Mouse (Mus musculus) liver, embryonic 16.5 days (tissue): ENCODE results near the gene Hsd17b7. TPM values are rescaled to one million over a fixed set of nuclear protein-coding genes. Genes with fewer than 3 reads are reported as not detected.
"Not testable (repeated sequence)": the region's sequence is repeated elsewhere in the genome, so short reads cannot be mapped to it uniquely, and the experiment has no call there.

ENCODE experiments used
- ATAC-seq: fragments of 200-750 bp; cut with Nextera tagmentation; 2 replicates; pipeline ENCODE4 v1.8.0; 2017; ENCODE audit warnings: low read depth, mild to moderate bottlenecking, moderate number of reproducible peaks, moderate library complexity
- H3K27ac ChIP-seq: fragments of 300-500 bp; sonication (generic); 2 replicates; pipeline ENCODE4 v1.5.1; 2014; ENCODE audit warnings: mild to moderate bottlenecking, low read length
- H3K27me3 ChIP-seq: fragments of 300-500 bp; sonication (generic); 2 replicates; pipeline ENCODE4 v1.6.1; 2014; ENCODE audit warnings: low read depth, low read length, mixed read lengths; ENCODE audit not compliant: control insufficient read depth, insufficient read depth
- H3K36me3 ChIP-seq: fragments of 300-500 bp; sonication (generic); 2 replicates; pipeline ENCODE4 v1.6.1; 2014; ENCODE audit warnings: mild to moderate bottlenecking; ENCODE audit not compliant: control insufficient read depth, insufficient read depth
- H3K4me1 ChIP-seq: fragments of 300-500 bp; sonication (generic); 2 replicates; pipeline ENCODE4 v1.6.1; 2014; ENCODE audit warnings: low read depth, low read length, mixed read lengths; ENCODE audit not compliant: control insufficient read depth
- H3K4me2 ChIP-seq: fragments of 300-500 bp; sonication (generic); 2 replicates; pipeline ENCODE4 v1.6.1; 2014; ENCODE audit warnings: low read depth, low read length, mixed read lengths
- H3K4me3 ChIP-seq: fragments of 300-500 bp; sonication (generic); 2 replicates; pipeline ENCODE4 v1.5.1; 2014; ENCODE audit warnings: low read depth, mild to moderate bottlenecking, low read length
- H3K9ac ChIP-seq: fragments of 300-500 bp; sonication (generic); 2 replicates; pipeline ENCODE4 v1.6.1; 2014; ENCODE audit warnings: low read depth, low read length
- H3K9me3 ChIP-seq: fragments of 300-500 bp; sonication (generic); replicated peaks from 2 replicates; pipeline ENCODE4 v1.6.1; 2016; ENCODE audit warnings: low read length; ENCODE audit not compliant: control insufficient read depth
- WGBS: fragments of 180-500 bp; shearing (Covaris S2); extraction: QIAGEN DNeasy Blood & Tissue Kit; methylation state at CpG from one replicate; pipeline ENCODE4 v1.1.7; 2014; ENCODE audit not compliant: insufficient replicate concordance; 5-methylcytosine and 5-hydroxymethylcytosine counted together
- polyA plus RNA-seq: library from polyadenylated mRNA; unstranded; fragments of >200 nt; fragmentation: Nextera tagmentation; extraction: Ambion mirVana; gene quantifications from 2 replicates; pipeline ENCODE4 v1.2.1, GENCODE M21; 2015

Gene Hsd17b7
- polyA plus RNA-seq, result 11.9 and 12.3 TPM in 2 replicates

DNA sequence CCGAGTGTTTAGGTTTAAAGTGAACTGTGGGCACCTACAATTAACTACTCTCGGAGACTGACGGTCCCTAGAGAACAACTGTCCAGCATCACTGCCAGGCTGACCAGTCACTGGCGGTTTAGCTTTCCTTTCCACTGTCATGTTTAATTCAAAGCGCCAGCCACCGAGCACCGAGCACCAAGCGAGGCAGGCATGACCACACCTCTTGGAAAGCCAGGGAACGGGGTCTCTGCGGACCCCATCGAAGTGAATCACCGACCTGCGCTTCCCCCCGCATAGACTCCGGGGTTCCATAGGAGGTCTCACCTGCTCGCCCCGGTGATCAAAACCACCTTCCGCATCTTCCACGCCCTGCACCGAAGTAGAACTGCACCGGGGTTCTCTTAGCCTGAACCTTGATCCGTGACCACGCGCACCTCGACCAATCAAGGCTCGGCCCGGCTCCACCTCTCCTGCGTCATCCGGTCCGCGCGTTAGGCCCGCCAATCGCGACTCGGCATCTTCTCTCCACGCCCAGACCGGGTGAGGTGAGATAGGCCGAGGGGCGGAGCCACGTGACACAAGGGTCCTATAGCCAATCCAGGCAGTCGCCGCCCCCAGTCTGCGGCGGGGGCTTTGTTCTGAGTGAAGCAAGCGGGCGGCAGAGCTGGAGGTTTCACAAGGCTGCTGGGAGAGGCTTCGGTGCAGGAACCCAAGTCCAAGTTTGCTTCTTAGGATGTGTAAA is at the start of gene Hsd17b7:
Gene Hsd17b7 (minus strand): TSS at position 450 of the 724 bp plus-strand sequence.
- H3K27me3 ChIP-seq, result no peaks in the 10 kb centered on the region
- H3K4me1 ChIP-seq, result peaks cover 8% of the 10 kb centered on the region
- peak; percentile 100 for ATAC-seq
- no peaks in the 10 kb centered on the region for H3K9me3 ChIP-seq
- WGBS, result under 1% methylated on average over 48 of the region's 48 CpGs
- peak within 1 kb of the TSS; percentile 69; the same call in 1 of the 2 replicates for H3K27ac ChIP-seq
- H3K4me2 ChIP-seq, result peak within 1 kb of the TSS; percentile 94
- H3K36me3 ChIP-seq, result no peaks in the 10 kb centered on the region
- peak within 1 kb of the TSS; percentile 69 for H3K4me3 ChIP-seq
- H3K9ac ChIP-seq, result peak within 1 kb of the TSS; percentile 60

DNA sequence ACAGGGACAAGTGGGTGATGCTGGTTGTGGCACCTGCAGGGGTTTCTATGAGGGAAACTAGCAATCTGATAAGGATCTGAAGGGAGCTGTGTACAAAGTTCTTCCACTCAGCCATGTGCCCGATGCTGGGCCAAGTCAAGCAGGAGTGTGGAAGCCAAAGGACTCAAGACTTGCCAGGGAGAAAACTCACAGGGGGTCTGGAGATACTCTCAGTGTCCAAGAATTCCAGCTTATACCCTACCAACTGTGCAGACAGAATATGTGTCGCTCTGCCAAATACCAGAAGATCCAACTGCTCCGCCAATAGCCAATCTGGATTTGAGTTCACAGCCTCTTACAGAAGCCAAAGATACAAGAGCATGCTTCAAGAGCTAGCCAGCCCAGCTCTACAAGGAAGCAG is 45.7 kb upstream of the Hsd17b7 start:
- no peak overlapping the region for H3K4me2 ChIP-seq
- no peak overlapping the region for H3K9ac ChIP-seq
- H3K36me3 ChIP-seq, result no peaks in the 10 kb centered on the region
- no peaks in the 10 kb centered on the region for H3K4me1 ChIP-seq
- no peak overlapping the region for H3K27ac ChIP-seq
- peaks cover 11% of the 10 kb centered on the region for H3K9me3 ChIP-seq
- H3K27me3 ChIP-seq, result no peaks in the 10 kb centered on the region
- 62% methylated on average over 3 of the region's 3 CpGs for WGBS
- no peak for ATAC-seq
- no peak overlapping the region for H3K4me3 ChIP-seq

DNA sequence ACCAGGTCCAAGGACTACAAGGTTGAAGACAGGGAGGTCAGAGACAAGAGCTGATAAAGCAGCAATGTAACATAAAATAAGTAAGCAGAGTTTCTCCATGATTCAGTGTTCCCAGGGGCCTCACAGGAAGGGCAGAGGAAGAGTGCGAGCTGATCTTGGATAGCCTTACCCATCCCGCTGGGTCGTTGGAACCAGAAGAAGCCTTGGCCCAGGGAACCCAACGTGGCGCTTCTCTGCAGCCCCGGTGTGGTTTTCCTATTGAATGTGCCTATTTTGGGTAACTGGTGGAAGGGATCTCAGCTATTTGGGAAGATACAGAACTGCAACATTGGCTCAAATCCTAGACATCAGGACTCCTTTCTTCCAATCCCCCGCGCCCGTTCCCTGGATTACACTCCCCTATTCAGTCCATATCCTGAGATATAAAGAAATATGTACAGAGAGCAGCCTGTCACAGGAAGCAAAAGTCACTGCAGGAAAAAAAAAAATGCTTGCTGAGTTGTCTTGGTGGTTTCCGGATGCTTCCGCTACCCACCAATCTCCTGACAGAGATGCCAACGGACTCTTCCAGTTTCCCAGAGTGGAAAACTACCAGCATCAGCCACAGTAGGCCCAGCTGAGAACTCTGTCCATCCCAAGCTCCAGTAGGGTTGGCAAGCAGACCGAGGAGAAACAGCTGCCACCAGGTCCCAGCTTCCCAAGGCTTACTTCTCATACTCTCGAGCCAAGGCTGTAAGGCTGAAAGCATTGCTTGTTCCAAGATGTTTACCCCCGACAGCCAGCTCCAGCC is 41.9 kb upstream of the Hsd17b7 start:
- Histone ChIP-seq H3K27me3 (no peaks in the 10 kb centered on the region), H3K27ac (no peak overlapping the region), H3K4me2 (no peak overlapping the region), H3K4me3 (no peak overlapping the region), H3K9ac (no peak overlapping the region), H3K36me3 (no peaks in the 10 kb centered on the region), H3K4me1 (no peaks in the 10 kb centered on the region), H3K9me3 (no peaks in the 10 kb centered on the region)
- ATAC-seq, result no peak
- WGBS, result 72% methylated on average over 15 of the region's 15 CpGs

DNA sequence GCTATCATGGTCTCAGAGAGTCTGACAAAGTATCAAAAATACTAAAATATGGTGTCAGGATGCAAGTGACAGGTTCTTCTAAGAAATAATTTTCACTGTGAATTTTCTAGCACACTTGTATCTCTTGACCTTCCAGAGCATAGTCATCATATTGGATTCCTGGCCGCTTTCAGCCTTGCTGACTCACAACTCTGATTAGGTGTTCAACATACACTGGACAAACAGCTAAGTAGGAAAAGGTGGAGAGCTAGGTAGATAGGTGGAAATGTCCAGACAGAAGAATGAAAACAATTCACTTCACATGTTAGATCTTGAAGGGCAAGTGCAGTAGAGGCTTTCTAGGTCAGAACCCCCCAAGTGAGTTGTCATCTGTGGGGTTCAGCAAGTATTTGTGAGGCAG is 40.3 kb upstream of the Hsd17b7 start:
- no peaks in the 10 kb centered on the region for H3K9me3 ChIP-seq
- no peaks in the 10 kb centered on the region for H3K4me1 ChIP-seq
- H3K4me2 ChIP-seq, result no peak overlapping the region
- 61% methylated on average over 1 of the region's 1 CpGs for WGBS
- no peak overlapping the region for H3K27ac ChIP-seq
- H3K36me3 ChIP-seq, result no peaks in the 10 kb centered on the region
- no peak for ATAC-seq
- no peak overlapping the region for H3K9ac ChIP-seq
- no peak overlapping the region for H3K4me3 ChIP-seq
- no peaks in the 10 kb centered on the region for H3K27me3 ChIP-seq

DNA sequence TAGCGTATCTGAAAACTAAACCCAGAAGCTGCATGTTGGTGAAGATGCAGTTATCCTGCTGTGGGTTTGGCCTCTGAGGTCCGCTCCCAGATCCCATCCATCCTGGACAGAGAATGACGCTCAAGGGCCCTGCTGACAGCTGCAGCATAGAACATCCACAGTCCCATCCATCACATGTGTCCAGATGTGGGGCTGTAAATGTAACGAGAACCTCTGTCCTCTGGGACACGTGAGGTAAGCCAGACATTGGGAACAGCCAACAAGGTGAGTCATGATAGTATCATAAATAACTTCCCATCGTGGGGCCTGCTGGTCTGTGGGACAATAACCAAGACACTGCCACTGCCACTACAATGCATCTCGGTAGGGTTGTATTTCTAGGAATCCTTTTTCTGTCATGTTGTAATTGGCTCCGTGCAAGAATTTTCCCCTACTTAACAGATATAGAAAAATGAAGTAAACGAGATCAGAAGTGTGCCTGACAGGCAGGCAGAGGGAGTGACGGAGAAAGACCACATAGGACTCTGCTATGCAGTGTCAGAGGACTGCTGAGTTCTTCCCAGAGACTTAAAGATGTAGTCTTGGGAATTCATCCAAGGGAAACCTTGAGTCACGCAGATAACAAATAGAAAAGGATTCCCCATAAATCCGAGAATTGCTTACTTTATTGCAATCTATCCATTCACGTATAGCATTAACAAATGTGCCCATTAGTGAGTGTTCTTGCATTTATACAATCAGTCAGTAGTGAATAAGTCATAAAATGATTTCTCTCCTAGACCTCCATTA is 39.6 kb upstream of the Hsd17b7 start:
- H3K27me3 ChIP-seq, result no peaks in the 10 kb centered on the region
- no peak overlapping the region for H3K4me2 ChIP-seq
- 59% methylated on average over 13 of the region's 13 CpGs for WGBS
- H3K9me3 ChIP-seq, result no peaks in the 10 kb centered on the region
- H3K27ac ChIP-seq, result no peak overlapping the region
- ATAC-seq, result no peak
- no peak overlapping the region for H3K9ac ChIP-seq
- no peaks in the 10 kb centered on the region for H3K4me1 ChIP-seq
- H3K36me3 ChIP-seq, result no peaks in the 10 kb centered on the region
- no peak overlapping the region for H3K4me3 ChIP-seq

DNA sequence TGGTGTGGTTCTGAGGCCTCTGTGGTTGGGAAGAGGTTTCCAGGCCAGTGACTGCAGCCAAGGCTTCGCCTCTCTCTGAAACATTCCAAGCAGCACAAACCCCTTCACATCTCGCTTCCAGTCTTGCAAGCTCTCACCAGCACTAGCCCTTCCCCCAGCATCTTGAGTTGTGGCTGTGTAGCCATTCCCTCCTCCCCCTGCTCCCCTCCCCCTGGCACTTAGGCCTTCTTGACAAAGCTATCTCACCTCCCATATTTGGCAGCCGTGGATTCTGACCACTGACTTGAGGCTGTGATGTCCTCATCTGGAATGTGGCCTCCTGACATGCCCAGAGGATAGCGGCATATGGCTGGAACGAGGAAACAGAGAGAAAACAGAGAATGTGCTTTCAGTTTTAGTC is 37.5 kb upstream of the Hsd17b7 start:
- no peaks in the 10 kb centered on the region for H3K4me1 ChIP-seq
- WGBS, result 48% methylated on average over 5 of the region's 5 CpGs
- ATAC-seq, result no peak
- no peaks in the 10 kb centered on the region for H3K36me3 ChIP-seq
- H3K4me3 ChIP-seq, result no peak overlapping the region
- H3K27me3 ChIP-seq, result no peaks in the 10 kb centered on the region
- no peak overlapping the region for H3K4me2 ChIP-seq
- no peak overlapping the region for H3K27ac ChIP-seq
- H3K9me3 ChIP-seq, result no peaks in the 10 kb centered on the region
- H3K9ac ChIP-seq, result no peak overlapping the region

DNA sequence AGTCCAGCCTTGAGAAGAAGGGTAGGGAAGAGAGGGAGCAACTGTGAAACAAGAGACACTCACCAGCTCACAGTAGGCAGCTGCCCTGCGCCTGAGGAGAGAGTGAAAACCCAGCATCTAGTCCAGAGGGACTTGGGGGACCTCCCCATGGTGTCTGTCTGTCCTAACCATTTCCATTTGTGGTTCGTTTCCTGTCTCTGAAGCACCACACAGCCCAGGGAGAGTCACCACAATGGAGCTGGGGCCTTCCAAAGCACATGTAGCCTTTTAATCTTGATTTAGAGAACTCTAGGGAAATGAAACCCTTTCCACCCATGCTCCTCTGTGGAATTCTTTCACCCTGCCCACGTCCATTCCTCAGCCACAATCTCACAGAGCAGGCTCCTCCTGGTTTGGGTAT is 36.3 kb upstream of the Hsd17b7 start:
- Histone ChIP-seq H3K4me2 (no peak overlapping the region), H3K36me3 (no peaks in the 10 kb centered on the region), H3K9ac (no peak overlapping the region), H3K27ac (no peak overlapping the region), H3K4me3 (no peak overlapping the region), H3K27me3 (no peaks in the 10 kb centered on the region), H3K9me3 (no peaks in the 10 kb centered on the region), H3K4me1 (no peaks in the 10 kb centered on the region)
- no peak for ATAC-seq
- WGBS, result 38% methylated on average over 3 of the region's 3 CpGs

DNA sequence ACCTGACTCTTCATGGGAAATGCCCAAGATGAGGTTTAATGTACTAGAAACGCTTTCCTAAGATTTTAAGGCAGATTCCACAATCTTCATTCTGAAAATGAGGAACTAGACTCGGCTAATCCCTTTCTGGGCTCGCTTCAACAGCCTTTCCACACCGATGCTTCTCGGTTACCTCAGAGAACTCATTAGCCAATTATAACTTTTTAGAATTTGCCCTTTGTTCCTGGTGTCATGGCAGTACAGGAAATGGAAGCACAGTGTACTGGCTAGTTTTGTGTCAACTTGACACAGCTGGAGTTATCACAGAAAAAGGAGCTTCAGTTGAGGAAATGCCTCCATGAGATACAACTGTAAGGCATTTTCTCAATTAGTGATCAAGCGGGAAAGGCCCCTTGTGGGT is 24.9 kb upstream of the Hsd17b7 start:
- H3K27me3 ChIP-seq, ATAC-seq, H3K4me3 ChIP-seq, H3K4me1 ChIP-seq, H3K9me3 ChIP-seq, H3K4me2 ChIP-seq, H3K36me3 ChIP-seq, H3K9ac ChIP-seq, H3K27ac ChIP-seq: not testable (repeated sequence)
- WGBS, result 67% methylated on average over 6 of the region's 6 CpGs
